Mouse (Mus musculus): Measurements from ENCODE around the gene Mvb12a. TPM values are rescaled to one million over a fixed set of nuclear protein-coding genes. Genes with fewer than 3 reads are reported as not detected.
A peak's percentile ranks its signal among the peaks of the same experiment; 100 is the strongest.

The Mvb12a gene
- total and polyA plus RNA-seq, 3 experiments = 80.5 to 157 (median 128) TPM

- TF ChIP-seq ZNF384 (IDR thresholded peaks at IDR 0.05; ENCODE audit: low read depth, low read length) = peak; percentile 89
- TF ChIP-seq MAFK (IDR thresholded peaks at IDR 0.05; ENCODE audit: insufficient replicate concordance, low read length) = no peak
- TF ChIP-seq MYC (IDR thresholded peaks at IDR 0.05; ENCODE audit: low read depth, low read length) = no peak
Measured at GRCm38 (mm10) chr8:71597451-71597850, 54.7 kb downstream of the Mvb12a start, which contains the start of gene Fam129c (continued).

Other genes with a start within 250 kb of the Mvb12a start
Only the 20 nearest of the 25 such genes appear.
- not detected in 2 replicates for gene Ushbp1, start 147.1 kb upstream of the Mvb12a start, total RNA-seq (2012; rRNA removed)
- gene Ushbp1, start 147.1 kb upstream of the Mvb12a start, total RNA-seq (2014; rRNA removed) = not detected in 2 replicates
- gene Ushbp1, start 147.1 kb upstream of the Mvb12a start, polyA plus RNA-seq (2012; ENCODE audit: insufficient read length, low read depth) = not detected in 2 replicates
- 66.0 and 67.3 TPM in 2 replicates for gene Babam1, start 146.1 kb upstream of the Mvb12a start, total RNA-seq (2012; rRNA removed)
- gene Babam1, start 146.1 kb upstream of the Mvb12a start, total RNA-seq (2014; rRNA removed) = 47.6 and 56.7 TPM in 2 replicates
- 132 and 137 TPM in 2 replicates for gene Babam1, start 146.1 kb upstream of the Mvb12a start, polyA plus RNA-seq (2012; ENCODE audit: insufficient read length, low read depth)
- 17.9 and 24.7 TPM in 2 replicates for gene Ankle1, start 136.9 kb upstream of the Mvb12a start, total RNA-seq (2012; rRNA removed)
- 9.0 and 9.4 TPM in 2 replicates for gene Ankle1, start 136.9 kb upstream of the Mvb12a start, total RNA-seq (2014; rRNA removed)
- 17.4 and 17.6 TPM in 2 replicates for gene Ankle1, start 136.9 kb upstream of the Mvb12a start, polyA plus RNA-seq (2012; ENCODE audit: insufficient read length, low read depth)
- 28.2 and 33.2 TPM in 2 replicates for gene Abhd8, start 79.3 kb upstream of the Mvb12a start, total RNA-seq (2012; rRNA removed)
- gene Abhd8, start 79.3 kb upstream of the Mvb12a start, total RNA-seq (2014; rRNA removed) = 8.5 and 8.9 TPM in 2 replicates
- 5.2 and 6.0 TPM in 2 replicates for gene Abhd8, start 79.3 kb upstream of the Mvb12a start, polyA plus RNA-seq (2012; ENCODE audit: insufficient read length, low read depth)
- 150 and 180 TPM in 2 replicates for gene Mrpl34, start 78.0 kb upstream of the Mvb12a start, total RNA-seq (2012; rRNA removed)
- 80.1 and 94.4 TPM in 2 replicates for gene Mrpl34, start 78.0 kb upstream of the Mvb12a start, total RNA-seq (2014; rRNA removed)
- gene Mrpl34, start 78.0 kb upstream of the Mvb12a start, polyA plus RNA-seq (2012; ENCODE audit: insufficient read length, low read depth) = 123 and 133 TPM in 2 replicates
- 59.3 and 62.8 TPM in 2 replicates for gene Dda1, start 73.7 kb upstream of the Mvb12a start, total RNA-seq (2012; rRNA removed)
- gene Dda1, start 73.7 kb upstream of the Mvb12a start, total RNA-seq (2014; rRNA removed) = 49.8 and 57.4 TPM in 2 replicates
- gene Dda1, start 73.7 kb upstream of the Mvb12a start, polyA plus RNA-seq (2012; ENCODE audit: insufficient read length, low read depth) = 65.8 and 78.1 TPM in 2 replicates
- gene Ano8, start 57.0 kb upstream of the Mvb12a start, total RNA-seq (2012; rRNA removed) = 5.5 and 6.7 TPM in 2 replicates
- 1.8 and 1.9 TPM in 2 replicates for gene Ano8, start 57.0 kb upstream of the Mvb12a start, total RNA-seq (2014; rRNA removed)
- gene Ano8, start 57.0 kb upstream of the Mvb12a start, polyA plus RNA-seq (2012; ENCODE audit: insufficient read length, low read depth) = 1.8 and 2.1 TPM in 2 replicates
- gene Gtpbp3, start 54.8 kb upstream of the Mvb12a start, total RNA-seq (2012; rRNA removed) = 26.7 and 29.0 TPM in 2 replicates
- 19.5 and 20.7 TPM in 2 replicates for gene Gtpbp3, start 54.8 kb upstream of the Mvb12a start, total RNA-seq (2014; rRNA removed)
- 17.4 and 21.6 TPM in 2 replicates for gene Gtpbp3, start 54.8 kb upstream of the Mvb12a start, polyA plus RNA-seq (2012; ENCODE audit: insufficient read length, low read depth)
- 0.04 TPM in 1 of 2 replicates, not detected in the other for gene Plvap, start 31.2 kb upstream of the Mvb12a start, total RNA-seq (2012; rRNA removed)
- not detected in 2 replicates for gene Plvap, start 31.2 kb upstream of the Mvb12a start, total RNA-seq (2014; rRNA removed)
- gene Plvap, start 31.2 kb upstream of the Mvb12a start, polyA plus RNA-seq (2012; ENCODE audit: insufficient read length, low read depth) = 0.27 and 0.37 TPM in 2 replicates
- not detected in 2 replicates for gene Ccdc194, start 17.2 kb upstream of the Mvb12a start, total RNA-seq (2012; rRNA removed)
- gene Ccdc194, start 17.2 kb upstream of the Mvb12a start, total RNA-seq (2014; rRNA removed) = not detected in 2 replicates
- gene Ccdc194, start 17.2 kb upstream of the Mvb12a start, polyA plus RNA-seq (2012; ENCODE audit: insufficient read length, low read depth) = not detected in 2 replicates
- gene Bst2, start 5.5 kb upstream of the Mvb12a start, total RNA-seq (2012; rRNA removed) = 404 and 424 TPM in 2 replicates
- gene Bst2, start 5.5 kb upstream of the Mvb12a start, total RNA-seq (2014; rRNA removed) = 304 and 321 TPM in 2 replicates
- gene Bst2, start 5.5 kb upstream of the Mvb12a start, polyA plus RNA-seq (2012; ENCODE audit: insufficient read length, low read depth) = 214 and 243 TPM in 2 replicates
- gene Tmem221, start 15.9 kb downstream of the Mvb12a start, total RNA-seq (2012; rRNA removed) = 0.21 and 0.51 TPM in 2 replicates
- gene Tmem221, start 15.9 kb downstream of the Mvb12a start, total RNA-seq (2014; rRNA removed) = not detected in 2 replicates
- not detected in 2 replicates for gene Tmem221, start 15.9 kb downstream of the Mvb12a start, polyA plus RNA-seq (2012; ENCODE audit: insufficient read length, low read depth)
- gene Nxnl1, start 23.7 kb downstream of the Mvb12a start, total RNA-seq (2012; rRNA removed) = 0.04 TPM in 1 of 2 replicates, not detected in the other
- gene Nxnl1, start 23.7 kb downstream of the Mvb12a start, total RNA-seq (2014; rRNA removed) = not detected in 2 replicates
- 0.08 TPM in 1 of 2 replicates, not detected in the other for gene Nxnl1, start 23.7 kb downstream of the Mvb12a start, polyA plus RNA-seq (2012; ENCODE audit: insufficient read length, low read depth)
- gene Slc27a1, start 26.0 kb downstream of the Mvb12a start, total RNA-seq (2012; rRNA removed) = 2.7 and 4.0 TPM in 2 replicates
- 1.8 and 2.3 TPM in 2 replicates for gene Slc27a1, start 26.0 kb downstream of the Mvb12a start, total RNA-seq (2014; rRNA removed)
- 2.3 and 2.4 TPM in 2 replicates for gene Slc27a1, start 26.0 kb downstream of the Mvb12a start, polyA plus RNA-seq (2012; ENCODE audit: insufficient read length, low read depth)
- gene Pgls, start 49.3 kb downstream of the Mvb12a start, total RNA-seq (2012; rRNA removed) = 183 and 215 TPM in 2 replicates
- gene Pgls, start 49.3 kb downstream of the Mvb12a start, total RNA-seq (2014; rRNA removed) = 94.2 and 118 TPM in 2 replicates
- 72.5 and 74.9 TPM in 2 replicates for gene Pgls, start 49.3 kb downstream of the Mvb12a start, polyA plus RNA-seq (2012; ENCODE audit: insufficient read length, low read depth)
- gene Fam129c, start 54.7 kb downstream of the Mvb12a start, total RNA-seq (2012; rRNA removed) = 95.2 and 136 TPM in 2 replicates
- gene Fam129c, start 54.7 kb downstream of the Mvb12a start, total RNA-seq (2014; rRNA removed) = 86.3 and 89.2 TPM in 2 replicates
- gene Fam129c, start 54.7 kb downstream of the Mvb12a start, polyA plus RNA-seq (2012; ENCODE audit: insufficient read length, low read depth) = 92.8 and 98.6 TPM in 2 replicates
- gene Colgalt1, start 68.1 kb downstream of the Mvb12a start, total RNA-seq (2012; rRNA removed) = 85.3 and 92.0 TPM in 2 replicates
- 68.7 and 72.0 TPM in 2 replicates for gene Colgalt1, start 68.1 kb downstream of the Mvb12a start, total RNA-seq (2014; rRNA removed)
- 72.0 and 73.7 TPM in 2 replicates for gene Colgalt1, start 68.1 kb downstream of the Mvb12a start, polyA plus RNA-seq (2012; ENCODE audit: insufficient read length, low read depth)
- gene Unc13a, start 128.8 kb downstream of the Mvb12a start, total RNA-seq (2012; rRNA removed) = 1.0 and 1.7 TPM in 2 replicates
- gene Unc13a, start 128.8 kb downstream of the Mvb12a start, total RNA-seq (2014; rRNA removed) = 0.55 and 0.68 TPM in 2 replicates
- 0.79 and 2.1 TPM in 2 replicates for gene Unc13a, start 128.8 kb downstream of the Mvb12a start, polyA plus RNA-seq (2012; ENCODE audit: insufficient read length, low read depth)
- gene Jak3, start 133.4 kb downstream of the Mvb12a start, total RNA-seq (2012; rRNA removed) = 39.2 and 47.1 TPM in 2 replicates
- gene Jak3, start 133.4 kb downstream of the Mvb12a start, total RNA-seq (2014; rRNA removed) = 13.3 and 15.0 TPM in 2 replicates
- gene Jak3, start 133.4 kb downstream of the Mvb12a start, polyA plus RNA-seq (2012; ENCODE audit: insufficient read length, low read depth) = 35.6 and 37.8 TPM in 2 replicates
- 8.7 and 9.8 TPM in 2 replicates for gene Insl3, start 146.3 kb downstream of the Mvb12a start, total RNA-seq (2012; rRNA removed)
- 1.9 and 3.0 TPM in 2 replicates for gene Insl3, start 146.3 kb downstream of the Mvb12a start, total RNA-seq (2014; rRNA removed)
- 14.4 and 21.4 TPM in 2 replicates for gene Insl3, start 146.3 kb downstream of the Mvb12a start, polyA plus RNA-seq (2012; ENCODE audit: insufficient read length, low read depth)